Mouse (Mus musculus): Measurements from ENCODE around the gene 1700007K13Rik.

DNA sequence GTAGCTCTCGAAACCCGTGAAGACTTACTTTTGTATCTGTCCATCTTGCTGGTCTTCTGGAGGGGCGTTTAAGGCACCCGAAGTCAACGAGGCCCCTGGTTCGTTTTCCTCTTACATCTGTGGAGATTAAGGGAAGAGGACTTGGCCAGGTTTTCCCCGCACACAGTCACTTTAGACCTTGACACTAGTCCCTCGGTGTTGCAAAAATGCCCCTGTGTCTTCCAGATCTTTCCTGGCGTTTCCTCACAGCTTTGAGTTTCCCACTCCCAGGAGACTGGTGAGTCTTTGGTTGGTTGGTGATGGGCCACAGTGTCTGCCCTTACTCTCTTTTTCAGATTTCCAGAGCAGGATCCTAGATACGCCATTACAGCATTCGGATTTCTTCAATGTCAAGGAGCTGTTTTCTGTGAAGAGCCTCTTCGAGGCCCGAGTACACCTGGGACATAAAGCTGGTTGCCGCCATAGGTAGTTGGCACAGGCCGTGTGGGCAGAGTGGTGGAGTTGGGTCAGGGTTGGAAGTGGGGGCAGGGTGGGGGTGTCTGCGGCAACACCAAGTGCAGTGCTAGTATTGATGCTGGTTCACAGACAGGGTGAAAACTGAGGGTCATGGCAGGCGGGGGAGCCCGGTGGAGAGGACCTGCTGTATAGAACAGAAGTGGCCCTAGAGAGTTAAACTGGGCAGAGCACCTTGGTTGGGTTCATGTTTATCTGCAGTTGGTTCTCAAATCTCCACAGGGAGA lies 2.5 kb upstream of the 1700007K13Rik start:
- no peak for TF ChIP-seq EP300 (IDR thresholded peaks at IDR 0.05; ENCODE audit: low read depth in 1 of 2, low read length in 2 of 2)
- TF ChIP-seq POLR2AphosphoS2 (IDR thresholded peaks at IDR 0.05; ENCODE audit: low read length) = no peak
- TF ChIP-seq CTCF (IDR thresholded peaks at IDR 0.05 in 2 of 3, conservative IDR thresholded peaks at IDR 0.05 in 1 of 3; ENCODE audit: control insufficient read depth in 1 of 3, insufficient read depth in 1 of 3, low read depth in 2 of 3, low read length in 3 of 3, poor library complexity in 1 of 3, severe bottlenecking in 1 of 3) = no peak
- TF ChIP-seq POLR2A (IDR thresholded peaks at IDR 0.05; ENCODE audit: control insufficient read depth in 1 of 2, insufficient read depth in 1 of 2, low read depth in 1 of 2, low read length in 2 of 2, poor library complexity in 1 of 2) = no peak
- no peak for TF ChIP-seq SIN3A (IDR thresholded peaks at IDR 0.05; ENCODE audit: low read length)
- no peak for TF ChIP-seq GATA1 (IDR thresholded peaks at IDR 0.05; ENCODE audit: low read depth, low read length)
- no peak for TF ChIP-seq MAX (IDR thresholded peaks at IDR 0.05; ENCODE audit: low read length)
- TF ChIP-seq USF2 (IDR thresholded peaks at IDR 0.05; ENCODE audit: borderline replicate concordance in 1 of 2, insufficient read depth in 1 of 2, low read depth in 1 of 2, low read length in 2 of 2) = no peak
- no peak for TF ChIP-seq HCFC1 (IDR thresholded peaks at IDR 0.05; ENCODE audit: low read depth, low read length)
- TF ChIP-seq E2F4 (IDR thresholded peaks at IDR 0.05; ENCODE audit: borderline replicate concordance, low read depth, low read length) = no peak
- no peak for TF ChIP-seq MAFK (IDR thresholded peaks at IDR 0.05; ENCODE audit: borderline replicate concordance, low read depth, low read length)
- no peak for TF ChIP-seq ETS1 (IDR thresholded peaks at IDR 0.05; ENCODE audit: low read depth, low read length)
- TF ChIP-seq NRF1 (IDR thresholded peaks at IDR 0.05; ENCODE audit: insufficient read depth, low read depth, low read length, poor library complexity, severe bottlenecking) = no peak

Data from MEL (cell line).